Mouse (Mus musculus): ENCODE data around the gene Smoc2.

Smoc2 gene

GRCm38 (mm10) chr17:14280425-14280833 lies 1.1 kb downstream of the Smoc2 start:
- DNase-seq, result no peak

DNA sequence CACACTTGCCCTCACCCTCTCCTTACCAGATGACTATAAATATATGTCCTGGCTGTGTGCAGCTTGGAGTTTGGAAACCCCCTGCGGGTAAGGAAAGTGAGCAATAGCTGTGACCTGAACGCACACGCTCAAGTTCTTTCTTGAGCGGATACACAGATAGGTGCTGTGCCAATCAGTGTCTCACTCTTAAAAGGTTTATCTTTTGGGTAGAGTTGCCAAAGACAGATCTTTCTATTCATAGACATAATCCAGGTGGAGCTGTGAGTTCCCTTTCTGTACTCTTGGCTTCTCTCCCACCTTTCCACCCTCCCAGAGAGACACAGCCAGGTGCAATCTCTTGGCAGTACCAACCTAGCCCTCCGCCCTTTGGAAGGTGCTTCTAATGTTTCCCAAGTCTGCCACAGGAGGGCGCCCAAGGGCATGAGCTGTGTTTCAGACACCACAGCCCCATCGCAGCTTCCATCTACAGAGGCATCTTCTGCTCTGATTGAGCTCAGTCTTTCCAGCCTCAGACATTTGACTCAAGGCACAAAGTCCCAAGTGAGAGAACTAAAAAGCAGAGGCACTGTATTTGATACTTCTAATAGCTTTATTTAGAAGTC lies 8.8 kb downstream of the Smoc2 start:
- peak; percentile 74 to 85 for DNase-seq

GRCm38 (mm10) chr17:14293617-14294016 lies 14.3 kb downstream of the Smoc2 start:
- DNase-seq, result no peak

DNA sequence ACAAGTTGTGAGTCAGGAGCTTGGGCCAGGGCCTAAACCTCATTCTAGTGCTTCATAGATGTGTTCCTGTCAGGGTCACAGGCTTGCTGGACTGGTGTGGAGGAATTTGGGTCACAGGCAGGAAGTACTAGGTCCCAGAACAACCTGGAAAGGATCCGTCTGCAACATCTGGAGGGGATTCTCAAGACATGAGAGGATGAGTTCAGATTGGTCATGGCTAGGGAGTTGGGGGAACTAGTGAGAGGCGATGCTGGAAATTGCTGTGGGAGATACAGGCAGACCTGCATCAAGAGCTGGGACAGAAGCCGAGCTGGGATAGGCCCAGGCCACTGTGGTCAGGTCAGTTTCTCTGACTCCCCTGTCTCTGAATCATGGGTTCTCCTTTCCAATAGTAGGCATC lies 15.8 kb downstream of the Smoc2 start:
- no peak for DNase-seq

GRCm38 (mm10) chr17:14300361-14300760 lies 21.1 kb downstream of the Smoc2 start:
- DNase-seq, result no peak

DNA sequence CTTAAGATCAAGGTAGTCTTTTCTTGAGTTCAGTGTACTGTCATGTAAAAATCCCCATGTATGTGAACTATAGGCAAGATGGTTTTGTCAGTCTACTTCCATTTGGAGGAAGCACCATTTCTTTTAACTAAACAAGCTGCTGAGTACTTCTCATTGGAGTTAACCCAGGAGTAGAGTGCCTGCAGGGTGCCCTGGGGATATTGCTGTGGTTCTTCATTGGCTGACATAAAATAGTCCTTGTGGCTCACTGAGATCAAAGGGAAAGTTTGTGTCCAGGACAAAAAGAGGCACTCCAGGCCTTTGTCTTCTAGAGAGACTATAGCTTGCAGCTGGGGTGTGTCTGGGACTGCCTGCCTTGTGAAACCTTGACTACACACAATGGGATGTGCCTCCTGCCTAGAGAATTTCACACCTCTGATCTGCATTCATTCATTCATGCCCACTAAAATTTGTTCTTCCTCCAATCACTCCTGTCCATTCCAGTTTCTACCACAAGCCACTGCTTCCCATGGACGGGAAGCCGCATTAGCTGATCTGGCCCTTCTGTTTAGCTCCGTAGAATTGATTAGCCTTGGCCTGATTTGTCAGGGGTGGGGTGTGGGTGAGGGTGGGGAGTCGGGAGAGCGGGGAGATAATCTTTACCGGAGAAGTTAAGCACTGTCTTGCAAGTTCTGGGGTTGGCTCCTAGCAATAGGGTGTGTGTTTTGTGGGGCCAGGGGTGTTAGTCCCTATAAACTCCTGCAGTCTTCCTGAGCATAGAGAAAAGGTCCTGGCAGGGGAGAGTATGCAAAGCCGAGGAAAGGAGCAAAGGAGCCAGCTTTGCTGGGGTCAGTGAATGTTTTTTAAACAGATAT lies 22.4 kb downstream of the Smoc2 start:
- no peak for DNase-seq

DNA sequence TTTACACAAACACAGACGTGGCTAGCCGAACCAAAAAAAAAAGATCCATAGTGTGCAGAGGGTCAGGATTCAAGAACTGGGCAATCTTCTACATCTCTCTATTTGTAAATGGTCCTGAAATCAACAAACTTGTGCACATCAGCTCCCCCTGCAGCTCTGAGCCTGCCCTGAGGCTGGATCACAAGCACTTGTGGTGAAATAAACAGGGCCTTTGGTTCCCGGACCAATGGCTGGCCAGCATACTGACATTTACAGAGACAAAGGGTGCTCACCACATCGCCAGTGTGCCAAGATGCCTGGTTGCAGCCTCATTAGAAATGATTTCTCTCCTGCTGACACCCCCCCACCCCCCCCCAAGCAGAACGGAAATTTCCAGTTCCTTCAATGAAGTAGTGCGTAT lies 23.1 kb downstream of the Smoc2 start:
- no peak for DNase-seq

- DNase-seq, result no peak
Measured at GRCm38 (mm10) chr17:14303722-14304121, 24.4 kb downstream of the Smoc2 start.

- no peak for DNase-seq
Measured at GRCm38 (mm10) chr17:14309884-14310283, 30.6 kb downstream of the Smoc2 start.

DNA sequence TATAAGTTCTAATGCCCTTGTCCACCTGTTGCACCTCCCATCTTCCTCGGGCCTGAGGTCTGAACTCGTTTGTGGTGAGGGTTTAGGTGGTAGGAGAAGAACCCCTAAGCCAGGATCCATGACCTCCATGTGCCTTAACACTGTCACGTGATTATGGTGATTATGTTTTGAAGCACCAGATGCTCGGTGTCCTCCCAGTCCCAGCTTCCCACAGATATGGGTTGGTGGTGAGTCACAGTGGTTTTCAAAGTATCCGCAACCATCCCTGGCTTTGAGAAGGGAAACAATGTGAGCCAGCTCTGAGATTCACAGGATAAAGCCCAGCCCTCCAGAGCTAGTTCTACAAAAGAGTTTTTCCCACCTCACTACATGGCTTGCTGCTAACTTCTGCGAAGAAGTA lies 33.1 kb downstream of the Smoc2 start:
- DNase-seq, result no peak

- no peak for DNase-seq
Measured at GRCm38 (mm10) chr17:14314308-14314707, 35.0 kb downstream of the Smoc2 start.

DNA sequence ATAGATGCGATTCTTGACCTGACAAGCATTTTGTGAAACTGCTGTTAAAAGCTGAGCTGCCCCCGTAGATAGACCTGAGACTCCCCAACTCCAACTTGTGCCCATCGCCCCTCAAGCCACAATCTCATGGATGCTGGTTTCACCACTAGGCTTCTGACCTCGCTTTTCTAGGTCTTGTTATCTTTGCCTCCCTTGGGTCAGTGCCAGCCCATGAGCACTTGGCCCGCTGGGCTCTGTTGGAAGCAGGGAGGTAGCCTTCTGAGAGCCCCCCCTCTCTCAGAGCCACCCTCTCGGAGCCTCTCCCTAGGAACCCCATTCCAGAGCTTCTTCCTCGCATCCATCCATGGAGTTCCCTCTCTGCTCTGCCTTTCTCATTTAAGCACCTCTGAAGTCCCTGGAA lies 37.2 kb downstream of the Smoc2 start:
- DNase-seq, result no peak

- DNase-seq, result no peak
Measured at GRCm38 (mm10) chr17:14317439-14317838, 38.1 kb downstream of the Smoc2 start.

DNA sequence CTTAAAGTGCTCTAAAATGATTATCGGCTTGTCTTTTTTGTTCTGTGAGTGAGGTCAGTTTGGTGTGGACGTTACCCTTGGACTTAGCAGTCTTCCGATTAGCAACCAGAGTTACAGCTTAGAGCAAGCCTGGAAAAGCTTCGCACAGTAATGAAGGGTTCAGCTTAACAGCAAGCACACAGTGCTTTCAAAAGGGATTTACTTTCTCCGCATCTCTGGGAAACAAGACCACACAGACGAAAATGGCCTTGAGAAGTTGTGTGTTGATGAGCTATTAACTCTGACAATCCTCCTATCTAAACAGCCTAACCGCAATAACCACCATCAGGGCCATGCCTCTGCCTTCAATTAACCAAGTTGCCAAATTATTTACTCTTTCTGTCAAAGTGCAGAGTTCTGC lies 46.9 kb downstream of the Smoc2 start:
- DNase-seq, result no peak

- DNase-seq, result peak in 1 of 2 experiments; percentile 7
Measured at GRCm38 (mm10) chr17:14328037-14328436, 48.7 kb downstream of the Smoc2 start.

- DNase-seq, result no peak
Measured at GRCm38 (mm10) chr17:14330498-14330897, 51.2 kb downstream of the Smoc2 start.

- DNase-seq, result no peak
Measured at GRCm38 (mm10) chr17:14339932-14340557, 60.7 kb downstream of the Smoc2 start.

DNA sequence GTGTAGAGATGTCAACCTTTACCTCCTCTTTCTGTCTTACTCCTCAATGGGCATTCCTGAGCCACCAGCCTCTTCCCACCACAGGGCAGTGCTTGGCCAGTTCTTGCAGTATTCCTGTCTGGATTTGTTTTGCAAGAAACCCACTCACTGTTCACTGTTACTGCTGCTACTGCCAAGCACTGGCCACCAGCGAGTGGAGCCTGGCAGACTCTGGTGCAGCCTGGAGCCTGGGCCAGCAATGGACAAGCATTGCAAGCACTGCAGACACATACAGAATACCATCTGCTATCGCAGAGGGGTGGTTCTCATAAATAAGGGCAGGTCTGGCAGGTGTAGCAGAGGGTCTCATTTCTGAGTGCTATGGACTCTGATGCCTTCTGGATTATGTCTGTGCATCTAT lies 61.4 kb downstream of the Smoc2 start:
- no peak for DNase-seq

- no peak for DNase-seq
Measured at GRCm38 (mm10) chr17:14342511-14342910, 63.2 kb downstream of the Smoc2 start.

DNA sequence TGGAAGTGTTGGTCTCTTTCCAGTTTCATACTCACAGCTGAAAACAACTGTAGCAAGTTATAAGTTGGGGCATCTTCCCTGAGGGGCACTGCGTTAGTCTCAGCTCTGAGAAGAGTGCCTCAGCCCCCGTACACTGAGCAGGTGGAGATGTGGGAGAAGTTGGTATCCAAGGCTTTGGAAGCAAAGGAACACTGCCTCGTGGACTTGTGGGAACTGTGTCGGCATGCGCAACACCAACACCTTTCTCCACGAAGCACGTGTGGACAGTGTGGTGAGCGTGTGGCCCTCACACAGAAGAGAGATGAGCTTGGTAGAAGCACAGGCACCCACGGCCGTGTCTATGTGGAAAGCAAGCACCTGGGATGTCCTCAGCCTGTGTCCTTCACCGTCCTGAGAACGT lies 64.1 kb downstream of the Smoc2 start:
- no peak for DNase-seq

DNA sequence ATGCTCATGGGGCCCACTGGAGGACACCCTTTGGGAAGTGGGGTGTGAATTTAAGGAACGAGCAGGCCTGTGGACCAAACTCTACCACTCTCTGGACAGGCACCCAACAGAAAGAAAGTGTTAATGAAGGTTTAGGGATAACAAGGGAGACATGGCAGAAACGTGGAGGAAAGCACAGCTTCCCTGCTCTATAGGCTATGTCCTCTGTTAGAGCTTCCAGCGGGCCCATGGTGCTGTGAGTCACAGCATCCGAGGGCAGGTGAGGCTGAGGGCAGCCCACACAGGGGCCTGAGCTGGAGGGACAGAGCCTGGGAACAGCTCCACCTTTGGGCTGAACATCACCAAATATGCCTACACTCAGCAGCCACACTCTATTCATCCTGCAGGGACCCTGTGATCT lies 66.2 kb downstream of the Smoc2 start:
- no peak for DNase-seq

DNA sequence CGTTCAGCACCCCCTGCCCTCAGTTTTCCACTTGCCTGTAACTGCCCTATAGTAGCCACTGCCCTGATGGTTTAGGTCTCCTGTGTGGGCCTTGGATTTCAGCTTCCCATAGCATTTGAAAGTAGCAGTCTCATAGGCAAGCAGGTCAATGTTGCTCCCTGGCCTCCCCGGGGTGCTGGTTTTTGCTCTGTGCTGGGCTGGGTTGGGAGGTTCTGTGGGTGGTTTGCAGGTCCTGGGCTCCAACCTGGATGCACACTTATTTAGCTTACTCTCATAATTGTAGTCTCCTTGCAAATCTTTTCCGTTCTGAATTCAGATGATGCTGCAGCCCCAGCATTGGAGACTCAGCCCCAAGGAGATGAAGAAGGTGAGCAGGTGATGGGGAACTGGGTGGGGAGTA lies 67.6 kb downstream of the Smoc2 start:
- no peak for DNase-seq

GRCm38 (mm10) chr17:14349086-14349814 lies 69.9 kb downstream of the Smoc2 start:
- DNase-seq, result no peak

All from cerebellum, adult 18-20 months (tissue).